Mouse (Mus musculus): ENCODE data around the gene Begain. TPM values are rescaled to one million over a fixed set of nuclear protein-coding genes. Genes with fewer than 3 reads are reported as not detected.

Begain gene
- polyA plus RNA-seq, 1 experiment from 2014 or later, result 3.3 TPM

- H3K9ac ChIP-seq (ENCODE audit: low read length), result no peak overlapping the region
- no peak overlapping the region for H3K4me3 ChIP-seq (ENCODE audit: low read depth, low read length)
- DNase-seq (ENCODE audit: low spot score) (no peak), ATAC-seq (ENCODE audit: insufficient number of reproducible peaks, low FRiP score, low TSS enrichment, low read depth) (no peak)
- WGBS, result 29% methylated on average over 5 of the region's 5 CpGs
- no peaks in the 10 kb centered on the region for H3K9me3 ChIP-seq (ENCODE audit: control insufficient read depth, low read length)
- H3K4me1 ChIP-seq (ENCODE audit: control insufficient read depth, insufficient read depth, low read length), result no peaks in the 10 kb centered on the region
- H3K27me3 ChIP-seq (ENCODE audit: control insufficient read depth, insufficient read depth, low read length), result no peaks in the 10 kb centered on the region
- H3K27ac ChIP-seq (replicated peaks; ENCODE audit: low read depth, low read length), result no peak overlapping the region
- no peaks in the 10 kb centered on the region for H3K36me3 ChIP-seq (ENCODE audit: control insufficient read depth, insufficient read depth, low read length)
- no peak overlapping the region for H3K4me2 ChIP-seq (ENCODE audit: low read depth, severe bottlenecking)
Measured at GRCm38 (mm10) chr12:109044497-109044896, 23.5 kb downstream of the Begain start.

GRCm38 (mm10) chr12:109039311-109039710, 28.7 kb downstream of the Begain start:
- no peak overlapping the region for H3K4me2 ChIP-seq (ENCODE audit: low read depth, severe bottlenecking)
- no peaks in the 10 kb centered on the region for H3K36me3 ChIP-seq (ENCODE audit: control insufficient read depth, insufficient read depth, low read length)
- 87% methylated on average over 7 of the region's 7 CpGs for WGBS
- DNase-seq (ENCODE audit: low spot score) (no peak), ATAC-seq (ENCODE audit: insufficient number of reproducible peaks, low FRiP score, low TSS enrichment, low read depth) (no peak)
- H3K27ac ChIP-seq (replicated peaks; ENCODE audit: low read depth, low read length), result no peak overlapping the region
- no peak overlapping the region for H3K4me3 ChIP-seq (ENCODE audit: low read depth, low read length)
- H3K27me3 ChIP-seq (ENCODE audit: control insufficient read depth, insufficient read depth, low read length), result no peaks in the 10 kb centered on the region
- H3K4me1 ChIP-seq (ENCODE audit: control insufficient read depth, insufficient read depth, low read length), result no peaks in the 10 kb centered on the region
- no peak overlapping the region for H3K9ac ChIP-seq (ENCODE audit: low read length)
- H3K9me3 ChIP-seq (ENCODE audit: control insufficient read depth, low read length), result no peaks in the 10 kb centered on the region

- Histone ChIP-seq H3K27ac (replicated peaks; ENCODE audit: low read depth, low read length) (no peak overlapping the region), H3K9ac (ENCODE audit: low read length) (no peak overlapping the region), H3K36me3 (ENCODE audit: control insufficient read depth, insufficient read depth, low read length) (no peaks in the 10 kb centered on the region), H3K4me3 (ENCODE audit: low read depth, low read length) (no peak overlapping the region), H3K9me3 (ENCODE audit: control insufficient read depth, low read length) (no peaks in the 10 kb centered on the region), H3K27me3 (ENCODE audit: control insufficient read depth, insufficient read depth, low read length) (peaks cover 10% of the 10 kb centered on the region; the same call in 1 of the 2 replicates), H3K4me1 (ENCODE audit: control insufficient read depth, insufficient read depth, low read length) (no peaks in the 10 kb centered on the region), H3K4me2 (ENCODE audit: low read depth, severe bottlenecking) (no peak overlapping the region)
- no peak for DNase-seq (ENCODE audit: low spot score)
- 58% methylated on average over 14 of the region's 14 CpGs for WGBS
- no peak for ATAC-seq (ENCODE audit: insufficient number of reproducible peaks, low FRiP score, low TSS enrichment, low read depth)
Measured at GRCm38 (mm10) chr12:109038179-109038819, 29.7 kb downstream of the Begain start.

- Histone ChIP-seq H3K4me1 (ENCODE audit: control insufficient read depth, insufficient read depth, low read length) (no peaks in the 10 kb centered on the region), H3K9me3 (ENCODE audit: control insufficient read depth, low read length) (no peaks in the 10 kb centered on the region), H3K4me2 (ENCODE audit: low read depth, severe bottlenecking) (no peak overlapping the region), H3K4me3 (ENCODE audit: low read depth, low read length) (no peak overlapping the region), H3K27ac (replicated peaks; ENCODE audit: low read depth, low read length) (no peak overlapping the region), H3K9ac (ENCODE audit: low read length) (no peak overlapping the region), H3K27me3 (ENCODE audit: control insufficient read depth, insufficient read depth, low read length) (peaks cover 20% of the 10 kb centered on the region; the same call in 1 of the 2 replicates), H3K36me3 (ENCODE audit: control insufficient read depth, insufficient read depth, low read length) (no peaks in the 10 kb centered on the region)
- WGBS, result 82% methylated on average over 2 of the region's 2 CpGs
- ATAC-seq (ENCODE audit: insufficient number of reproducible peaks, low FRiP score, low TSS enrichment, low read depth) (no peak), DNase-seq (ENCODE audit: low spot score) (no peak)
Measured at GRCm38 (mm10) chr12:109037026-109037425, 31.0 kb downstream of the Begain start.

- Histone ChIP-seq H3K4me3 (ENCODE audit: low read depth, low read length) (no peak overlapping the region), H3K27ac (replicated peaks; ENCODE audit: low read depth, low read length) (no peak overlapping the region), H3K36me3 (ENCODE audit: control insufficient read depth, insufficient read depth, low read length) (no peaks in the 10 kb centered on the region; the same call in 1 of the 2 replicates), H3K9ac (ENCODE audit: low read length) (no peak overlapping the region), H3K4me2 (ENCODE audit: low read depth, severe bottlenecking) (no peak overlapping the region), H3K4me1 (ENCODE audit: control insufficient read depth, insufficient read depth, low read length) (no peaks in the 10 kb centered on the region), H3K9me3 (ENCODE audit: control insufficient read depth, low read length) (no peaks in the 10 kb centered on the region), H3K27me3 (ENCODE audit: control insufficient read depth, insufficient read depth, low read length) (no peaks in the 10 kb centered on the region)
- 66% methylated on average over 9 of the region's 9 CpGs for WGBS
- no peak for DNase-seq (ENCODE audit: low spot score)
- no peak for ATAC-seq (ENCODE audit: insufficient number of reproducible peaks, low FRiP score, low TSS enrichment, low read depth)
Measured at GRCm38 (mm10) chr12:109023780-109024179, 44.2 kb downstream of the Begain start.

- Histone ChIP-seq H3K27ac (replicated peaks; ENCODE audit: low read depth, low read length) (no peak overlapping the region), H3K27me3 (ENCODE audit: control insufficient read depth, insufficient read depth, low read length) (no peaks in the 10 kb centered on the region), H3K4me3 (ENCODE audit: low read depth, low read length) (no peak overlapping the region), H3K4me2 (ENCODE audit: low read depth, severe bottlenecking) (no peak overlapping the region), H3K9ac (ENCODE audit: low read length) (no peak overlapping the region), H3K36me3 (ENCODE audit: control insufficient read depth, insufficient read depth, low read length) (no peaks in the 10 kb centered on the region; the same call in 1 of the 2 replicates), H3K4me1 (ENCODE audit: control insufficient read depth, insufficient read depth, low read length) (no peaks in the 10 kb centered on the region), H3K9me3 (ENCODE audit: control insufficient read depth, low read length) (no peaks in the 10 kb centered on the region)
- ATAC-seq (ENCODE audit: insufficient number of reproducible peaks, low FRiP score, low TSS enrichment, low read depth) (no peak), DNase-seq (ENCODE audit: low spot score) (no peak)
- WGBS, result 78% methylated on average over 5 of the region's 5 CpGs
Measured at GRCm38 (mm10) chr12:109022966-109023365, 45.1 kb downstream of the Begain start.

GRCm38 (mm10) chr12:109022181-109022691, 45.8 kb downstream of the Begain start:
- 54% methylated on average over 10 of the region's 10 CpGs for WGBS
- H3K4me1 ChIP-seq (ENCODE audit: control insufficient read depth, insufficient read depth, low read length), result no peaks in the 10 kb centered on the region
- H3K4me2 ChIP-seq (ENCODE audit: low read depth, severe bottlenecking), result no peak overlapping the region
- no peak overlapping the region for H3K4me3 ChIP-seq (ENCODE audit: low read depth, low read length)
- H3K27me3 ChIP-seq (ENCODE audit: control insufficient read depth, insufficient read depth, low read length), result no peaks in the 10 kb centered on the region
- H3K9me3 ChIP-seq (ENCODE audit: control insufficient read depth, low read length), result no peaks in the 10 kb centered on the region
- H3K9ac ChIP-seq (ENCODE audit: low read length), result no peak overlapping the region
- DNase-seq (ENCODE audit: low spot score), result no peak
- ATAC-seq (ENCODE audit: insufficient number of reproducible peaks, low FRiP score, low TSS enrichment, low read depth), result no peak
- H3K27ac ChIP-seq (replicated peaks; ENCODE audit: low read depth, low read length), result no peak overlapping the region
- no peaks in the 10 kb centered on the region; the same call in 1 of the 2 replicates for H3K36me3 ChIP-seq (ENCODE audit: control insufficient read depth, insufficient read depth, low read length)

- ATAC-seq (ENCODE audit: insufficient number of reproducible peaks, low FRiP score, low TSS enrichment, low read depth), result no peak
- WGBS, result 65% methylated on average over 18 of the region's 18 CpGs
- Histone ChIP-seq H3K27ac (replicated peaks; ENCODE audit: low read depth, low read length) (no peak overlapping the region), H3K4me1 (ENCODE audit: control insufficient read depth, insufficient read depth, low read length) (no peaks in the 10 kb centered on the region), H3K36me3 (ENCODE audit: control insufficient read depth, insufficient read depth, low read length) (no peaks in the 10 kb centered on the region), H3K4me3 (ENCODE audit: low read depth, low read length) (no peak overlapping the region), H3K9me3 (ENCODE audit: control insufficient read depth, low read length) (no peaks in the 10 kb centered on the region), H3K9ac (ENCODE audit: low read length) (no peak overlapping the region), H3K4me2 (ENCODE audit: low read depth, severe bottlenecking) (no peak overlapping the region), H3K27me3 (ENCODE audit: control insufficient read depth, insufficient read depth, low read length) (no peaks in the 10 kb centered on the region)
- DNase-seq (ENCODE audit: low spot score), result no peak
Measured at GRCm38 (mm10) chr12:109010070-109010649, 57.9 kb downstream of the Begain start.
